Mouse (Mus musculus) embryonic fibroblast, embryonic 13.5 days (primary cell): Measurements from ENCODE around the gene Ipp.

Source experiments
- CTCF ChIP-seq: IDR thresholded peaks from 2 replicates; pipeline ENCODE4 v1.5.1; 2011; ENCODE audit warnings: mild to moderate bottlenecking, control low read depth, low read length, moderate library complexity, borderline replicate concordance; ENCODE audit not compliant: insufficient read depth
- POLR2A ChIP-seq: IDR thresholded peaks from 2 replicates; pipeline ENCODE4 v1.6.1; 2011; ENCODE audit warnings: low read depth, mild to moderate bottlenecking, control low read depth, low read length, moderate library complexity

- TF ChIP-seq CTCF (no peak), POLR2A (no peak)
Observed at GRCm38 (mm10) chr4:116483476-116483875, 23.9 kb upstream of the Ipp start.
